Mouse (Mus musculus): ENCODE data around the gene Tecpr2. TPM values are rescaled to one million over a fixed set of nuclear protein-coding genes. Genes with fewer than 3 reads are reported as not detected.

The Tecpr2 gene
- polyA plus RNA-seq, 1 experiment from 2014 or later: 1.6 TPM

Other genes with a start within 250 kb of the Tecpr2 start
- not detected in 2 replicates for gene 1700001K19Rik, start 206.6 kb upstream of the Tecpr2 start, polyA plus RNA-seq (2015; fragmentation: Nextera tagmentation; extraction: Ambion mirVana)
- 464 and 536 TPM in 2 replicates for gene Hsp90aa1, start 186.5 kb upstream of the Tecpr2 start, polyA plus RNA-seq (2015; fragmentation: Nextera tagmentation; extraction: Ambion mirVana)
- 8.6 and 9.1 TPM in 2 replicates for gene Wdr20, start 151.3 kb upstream of the Tecpr2 start, polyA plus RNA-seq (2015; fragmentation: Nextera tagmentation; extraction: Ambion mirVana)
- 0.22 TPM in 2 replicates for gene Mok, start 48.3 kb upstream of the Tecpr2 start, polyA plus RNA-seq (2015; fragmentation: Nextera tagmentation; extraction: Ambion mirVana)
- gene Zfp839, start 39.0 kb upstream of the Tecpr2 start, polyA plus RNA-seq (2015; fragmentation: Nextera tagmentation; extraction: Ambion mirVana): 1.7 and 1.8 TPM in 2 replicates
- gene Cinp, start 119 bp upstream of the Tecpr2 start, polyA plus RNA-seq (2015; fragmentation: Nextera tagmentation; extraction: Ambion mirVana): 49.9 and 56.6 TPM in 2 replicates
- gene Ankrd9, start 89.8 kb downstream of the Tecpr2 start, polyA plus RNA-seq (2015; fragmentation: Nextera tagmentation; extraction: Ambion mirVana): 63.5 and 68.6 TPM in 2 replicates
- 4.6 and 5.1 TPM in 2 replicates for gene Rcor1, start 150.1 kb downstream of the Tecpr2 start, polyA plus RNA-seq (2015; fragmentation: Nextera tagmentation; extraction: Ambion mirVana)

Data from liver, embryonic 15.5 days (tissue).